Mouse (Mus musculus): ENCODE results near the gene 1110059E24Rik.
"Not testable (repeated sequence)": the region's sequence is repeated elsewhere in the genome, so short reads cannot be mapped to it uniquely, and the experiment has no call there.

1110059E24Rik gene

GRCm38 (mm10) chr19:21652285-21653171 lies at the start of gene 1110059E24Rik:
TSS of gene 1110059E24Rik (minus strand) at chr19:21652976.
- peak; percentile 94 to 96 for DNase-seq (ENCODE audit: low spot score in 2 of 2)

GRCm38 (mm10) chr19:21680986-21681385 lies 28.2 kb upstream of the 1110059E24Rik start:
- no peak for DNase-seq (ENCODE audit: low spot score in 2 of 2)

- no peak for DNase-seq (ENCODE audit: low spot score in 2 of 2)
Observed at GRCm38 (mm10) chr19:21680091-21680490, 27.3 kb upstream of the 1110059E24Rik start.

- DNase-seq (ENCODE audit: low spot score in 2 of 2): no peak
Observed at GRCm38 (mm10) chr19:21674354-21675096, 21.7 kb upstream of the 1110059E24Rik start.

GRCm38 (mm10) chr19:21669650-21670049 lies 16.9 kb upstream of the 1110059E24Rik start:
- no peak for DNase-seq (ENCODE audit: low spot score in 2 of 2)

GRCm38 (mm10) chr19:21663756-21664456 lies 11.1 kb upstream of the 1110059E24Rik start:
- no peak for DNase-seq (ENCODE audit: low spot score in 2 of 2)

GRCm38 (mm10) chr19:21660734-21661133 lies 8.0 kb upstream of the 1110059E24Rik start:
- DNase-seq (ENCODE audit: low spot score in 2 of 2): no peak

GRCm38 (mm10) chr19:21654788-21655187 lies 2.0 kb upstream of the 1110059E24Rik start:
- no peak for DNase-seq (ENCODE audit: low spot score in 2 of 2)

GRCm38 (mm10) chr19:21653172-21653981 lies 601 bp upstream of the 1110059E24Rik start, which contains the start of gene Abhd17b:
TSS of gene Abhd17b (plus strand) at chr19:21653185.
- peak; percentile 20 to 57 for DNase-seq (ENCODE audit: low spot score in 2 of 2)

GRCm38 (mm10) chr19:21651664-21652063 lies 1.1 kb downstream of the 1110059E24Rik start:
- DNase-seq (ENCODE audit: low spot score in 2 of 2): no peak

- DNase-seq (ENCODE audit: low spot score in 2 of 2): no peak
Observed at GRCm38 (mm10) chr19:21646142-21646541, 6.6 kb downstream of the 1110059E24Rik start.

GRCm38 (mm10) chr19:21645301-21645700 lies 7.5 kb downstream of the 1110059E24Rik start:
- no peak for DNase-seq (ENCODE audit: low spot score in 2 of 2)

- no peak for DNase-seq (ENCODE audit: low spot score in 2 of 2)
Observed at GRCm38 (mm10) chr19:21643935-21644334, 8.8 kb downstream of the 1110059E24Rik start.

GRCm38 (mm10) chr19:21637672-21638071 lies 15.1 kb downstream of the 1110059E24Rik start:
- no peak for DNase-seq (ENCODE audit: low spot score in 2 of 2)

GRCm38 (mm10) chr19:21636907-21637306 lies 15.9 kb downstream of the 1110059E24Rik start:
- DNase-seq (ENCODE audit: low spot score in 2 of 2): no peak

- no peak for DNase-seq (ENCODE audit: low spot score in 2 of 2)
Observed at GRCm38 (mm10) chr19:21635406-21635805, 17.4 kb downstream of the 1110059E24Rik start.

GRCm38 (mm10) chr19:21630656-21631331 lies 22.0 kb downstream of the 1110059E24Rik start:
- DNase-seq (ENCODE audit: low spot score in 2 of 2): no peak

GRCm38 (mm10) chr19:21629501-21629900 lies 23.3 kb downstream of the 1110059E24Rik start:
- DNase-seq (ENCODE audit: low spot score in 2 of 2): no peak

- no peak for DNase-seq (ENCODE audit: low spot score in 2 of 2)
Observed at GRCm38 (mm10) chr19:21629030-21629429, 23.7 kb downstream of the 1110059E24Rik start.

GRCm38 (mm10) chr19:21628440-21628839 lies 24.3 kb downstream of the 1110059E24Rik start:
- not testable (repeated sequence) for DNase-seq (ENCODE audit: low spot score in 2 of 2)

Data from frontal cortex, postnatal 10 days (tissue).